Mouse (Mus musculus) liver, adult 2 months (tissue): ENCODE data around the gene Gm20532.

ENCODE experiments used
- CTCF ChIP-seq: fragments of 200-500 bp; IDR thresholded peaks from 2 replicates; pipeline ENCODE4 v1.5.1; 2011; ENCODE audit warnings: low read depth, low read length, control low read depth
- POLR2A ChIP-seq: fragments of 200-500 bp; IDR thresholded peaks from 2 replicates; pipeline ENCODE4 v1.6.1; 2011; ENCODE audit warnings: low read length, control low read depth; ENCODE audit not compliant: insufficient read depth; ENCODE audit errors: extremely low read depth

GRCm38 (mm10) chr2:26566221-26566620 is 20.2 kb upstream of the Gm20532 start:
- TF ChIP-seq POLR2A, result no peak
- peak; percentile 89 for TF ChIP-seq CTCF
